Mouse (Mus musculus) spleen, adult 2 months (tissue): ENCODE measurements around the gene Ugt1a1.

Experiments
- CTCF ChIP-seq: fragments of 200-500 bp; IDR thresholded peaks from 2 replicates; pipeline ENCODE4 v1.5.1; 2011; ENCODE audit warnings: mild to moderate bottlenecking, inconsistent platforms; ENCODE audit not compliant: insufficient read depth, insufficient read length, insufficient replicate concordance; ENCODE audit errors: extremely low read depth
- POLR2A ChIP-seq: fragments of 200-500 bp; IDR thresholded peaks from 2 replicates; pipeline ENCODE4 v1.6.1; 2011; ENCODE audit warnings: low read depth, low read length, inconsistent platforms

GRCm38 (mm10) chr1:88255466-88255857 is 43.7 kb downstream of the Ugt1a1 start:
- no peak for TF ChIP-seq CTCF
- TF ChIP-seq POLR2A = no peak
